In genomic region chr2:52378848-52379261, GRCm38 (mm10) we compare ENCODE assay signal across 10 mouse cellular contexts. TPM values are rescaled to one million over a fixed set of nuclear protein-coding genes. Genes with fewer than 3 reads are reported as not detected.
A peak's percentile ranks its signal among the peaks of the same experiment; 100 is the strongest.
DNase-seq lines count a peak whose midpoint lies in the region; ATAC-seq and TF ChIP-seq lines count a peak whose summit lies in the region.
"Had no signal": no experiment of that assay in that cellular context is flagged by ENCODE, and none has a peak within 500 bp of the region (broad histone marks: within the 10 kb centered on the region; RNA-seq: fewer than 3 reads in every experiment).

No protein-coding gene starts in this region.

- no peak overlapping the region for H3K27ac ChIP-seq in hindbrain, embryonic 15.5 days (replicated peaks)
- H3K27ac ChIP-seq in hindbrain, embryonic 11.5 days (ENCODE audit: low read depth, low read length): no peak overlapping the region
- no peak overlapping the region for H3K27ac ChIP-seq in brown adipose tissue, adult 24 weeks (replicated peaks; ENCODE audit: low read depth, low read length)
- H3K27ac ChIP-seq in liver, postnatal 0 days (ENCODE audit: low read depth): no peak overlapping the region
- H3K27ac ChIP-seq: neural tube, embryonic 12.5 days had no signal

- intact Hi-C loops in gastrocnemius, postnatal 36 days (cut with DNase I): no loop called here

- no peaks in the 10 kb centered on the region for H3K9me3 ChIP-seq in hindbrain, embryonic 15.5 days
- H3K9me3 ChIP-seq in hindbrain, embryonic 11.5 days (ENCODE audit: control insufficient read depth, low read length): no peaks in the 10 kb centered on the region
- H3K9me3 ChIP-seq in liver, postnatal 0 days (ENCODE audit: low read length): no peaks in the 10 kb centered on the region
- H3K9me3 ChIP-seq: neural tube, embryonic 12.5 days had no signal

- ATAC-seq in hindbrain, embryonic 15.5 days (ENCODE audit: low FRiP score, low read depth): no peak
- no peak for ATAC-seq in hindbrain, embryonic 11.5 days (ENCODE audit: low FRiP score)
- ATAC-seq in liver, postnatal 0 days: peak; percentile 69

- H3K27me3 ChIP-seq in hindbrain, embryonic 15.5 days: no peaks in the 10 kb centered on the region
- H3K27me3 ChIP-seq in hindbrain, embryonic 11.5 days (ENCODE audit: control insufficient read depth, insufficient read depth, low read length): no peaks in the 10 kb centered on the region
- H3K27me3 ChIP-seq in liver, postnatal 0 days (ENCODE audit: insufficient read depth, low read length): no peaks in the 10 kb centered on the region
- H3K27me3 ChIP-seq: neural tube, embryonic 12.5 days had no signal

- WGBS in hindbrain, embryonic 15.5 days: 75% methylated on average over 10 of the region's 10 CpGs
- 75% methylated on average over 9 of the region's 10 CpGs for WGBS in hindbrain, embryonic 11.5 days
- 46% methylated on average over 10 of the region's 10 CpGs for WGBS in liver, postnatal 0 days (ENCODE audit: insufficient replicate concordance)

- H3K36me3 ChIP-seq in hindbrain, embryonic 15.5 days: no peaks in the 10 kb centered on the region
- H3K36me3 ChIP-seq in hindbrain, embryonic 11.5 days (ENCODE audit: control insufficient read depth, insufficient read depth, low read length): no peaks in the 10 kb centered on the region
- H3K36me3 ChIP-seq in liver, postnatal 0 days (replicated peaks; ENCODE audit: insufficient read depth, low read length): no peaks in the 10 kb centered on the region
- H3K36me3 ChIP-seq: neural tube, embryonic 12.5 days had no signal

- H3K4me2 ChIP-seq in hindbrain, embryonic 15.5 days: peak overlapping the region; percentile 13
- H3K4me2 ChIP-seq in hindbrain, embryonic 11.5 days (replicated peaks; ENCODE audit: low read depth, low read length): no peak overlapping the region
- peak overlapping the region; percentile 56 for H3K4me2 ChIP-seq in liver, postnatal 0 days (ENCODE audit: low read depth, low read length)
- H3K4me2 ChIP-seq: neural tube, embryonic 12.5 days had no signal

- TF ChIP-seq CTCF in liver, postnatal 0 days (IDR thresholded peaks at IDR 0.05; ENCODE audit: low read depth): no peak

- no peak overlapping the region for H3K4me3 ChIP-seq in hindbrain, embryonic 15.5 days
- H3K4me3 ChIP-seq in hindbrain, embryonic 11.5 days (ENCODE audit: low read depth, low read length): no peak overlapping the region
- H3K4me3 ChIP-seq in brown adipose tissue, adult 24 weeks (ENCODE audit: insufficient read depth, low read depth, low read length): peak overlapping the region; percentile 46; the same call in 1 of the 2 replicates
- H3K4me3 ChIP-seq in liver, postnatal 0 days (ENCODE audit: low read depth, low read length): 0 out of 2 replicates have a peak overlapping the region, but pooled peaks have one; percentile 31
- H3K4me3 ChIP-seq: neural tube, embryonic 12.5 days had no signal

- DNase-seq in hindbrain, embryonic 11.5 days (ENCODE audit: low spot score): no peak
- peak; percentile 20 for DNase-seq in liver, postnatal 0 days
- DNase-seq in thymus, postnatal 10 days (ENCODE audit: low spot score in 2 of 2): peak; percentile 46 to 48
- no peak for DNase-seq in embryo, embryonic 11 days
- no peak for DNase-seq in gastrocnemius, postnatal 36 days
- DNase-seq in kidney, postnatal 36 days: no peak
- DNase-seq: layer of hippocampus, adult 9-11 months had no signal

- H3K9ac ChIP-seq in hindbrain, embryonic 15.5 days: no peak overlapping the region
- no peak overlapping the region for H3K9ac ChIP-seq in hindbrain, embryonic 11.5 days (ENCODE audit: low read depth, low read length)
- no peak overlapping the region for H3K9ac ChIP-seq in liver, postnatal 0 days (replicated peaks)
- H3K9ac ChIP-seq: neural tube, embryonic 12.5 days had no signal

- no peaks in the 10 kb centered on the region for H3K4me1 ChIP-seq in hindbrain, embryonic 15.5 days (replicated peaks)
- H3K4me1 ChIP-seq in hindbrain, embryonic 11.5 days (replicated peaks; ENCODE audit: control insufficient read depth, insufficient read depth, low read length): no peaks in the 10 kb centered on the region
- H3K4me1 ChIP-seq in brown adipose tissue, adult 24 weeks (ENCODE audit: control insufficient read depth, insufficient read depth, insufficient read length, low read length): peaks cover 4% of the 10 kb centered on the region; the same call in 1 of the 2 replicates
- peaks cover 5% of the 10 kb centered on the region; the same call in 1 of the 2 replicates for H3K4me1 ChIP-seq in liver, postnatal 0 days (ENCODE audit: insufficient read depth)
- H3K4me1 ChIP-seq: neural tube, embryonic 12.5 days had no signal

- no peak for TF ChIP-seq EP300 in liver, postnatal 0 days (IDR thresholded peaks at IDR 0.05; ENCODE audit: low read depth)

RNA-seq across cellular contexts. Expression of gene Neb, which starts 0.6 kb away (rescaled TPM):
- 0.36 and 1.3 TPM in 2 replicates for polyA plus RNA-seq in hindbrain, embryonic 15.5 days (2015; fragmentation: Nextera tagmentation; extraction: Ambion mirVana)
- polyA plus RNA-seq in hindbrain, embryonic 11.5 days (2014; fragmentation: Nextera tagmentation; extraction: Ambion mirVana): 3.7 and 4.2 TPM in 2 replicates
- 9.7 and 25.7 TPM in 2 replicates for polyA plus RNA-seq in brown adipose tissue, adult 24 weeks (2012; ENCODE audit: insufficient read depth, insufficient read length, missing spikeins)
- 1.7 and 10.1 TPM in 2 replicates for polyA plus RNA-seq in liver, postnatal 0 days (2015; fragmentation: Nextera tagmentation; extraction: Ambion mirVana)
- total RNA-seq in gastrocnemius, postnatal 36 days (2021): 1,000 to 10,000 TPM; 5,410 to 6,385 TPM

RNA-seq across cellular contexts. Expression of gene Arl5a, which starts 45.8 kb away (rescaled TPM):
- 38.3 and 39.1 TPM in 2 replicates for polyA plus RNA-seq in hindbrain, embryonic 15.5 days (2015; fragmentation: Nextera tagmentation; extraction: Ambion mirVana)
- 61.1 and 78.3 TPM in 2 replicates for polyA plus RNA-seq in hindbrain, embryonic 11.5 days (2014; fragmentation: Nextera tagmentation; extraction: Ambion mirVana)
- polyA plus RNA-seq in brown adipose tissue, adult 24 weeks (2012; ENCODE audit: insufficient read depth, insufficient read length, missing spikeins): 29.5 and 36.8 TPM in 2 replicates
- polyA plus RNA-seq in liver, postnatal 0 days (2015; fragmentation: Nextera tagmentation; extraction: Ambion mirVana): 17.2 and 21.9 TPM in 2 replicates
- total RNA-seq in gastrocnemius, postnatal 36 days (2021): 10 to 100 TPM; 27.5 to 29.7 TPM

Comparison
In these comparisons a context has a peak if more than half of its experiments do, and no peak if none do; other contexts are left out.
1. H3K4me3 ChIP-seq: peak in brown adipose tissue, adult 24 weeks (single experiment) and liver, postnatal 0 days (single experiment); none in hindbrain, embryonic 15.5 days (single experiment) and hindbrain, embryonic 11.5 days (single experiment).
2. DNase-seq: peak in liver, postnatal 0 days (single experiment) and thymus, postnatal 10 days (2 of 2); none in hindbrain, embryonic 11.5 days (single experiment), embryo, embryonic 11 days (single experiment), gastrocnemius, postnatal 36 days (0 of 2) and kidney, postnatal 36 days (0 of 2).